Mouse (Mus musculus) spleen, adult 2 months (tissue): ENCODE measurements around the gene Spdye4b.

ENCODE experiments used
- CTCF ChIP-seq: fragments of 200-500 bp; IDR thresholded peaks from 2 replicates; pipeline ENCODE4 v1.5.1; 2011; ENCODE audit warnings: mild to moderate bottlenecking, inconsistent platforms; ENCODE audit not compliant: insufficient read depth, insufficient read length, insufficient replicate concordance; ENCODE audit errors: extremely low read depth
- POLR2A ChIP-seq: fragments of 200-500 bp; IDR thresholded peaks from 2 replicates; pipeline ENCODE4 v1.6.1; 2011; ENCODE audit warnings: low read depth, low read length, inconsistent platforms

GRCm38 (mm10) chr5:143222287-143222686 is 41.5 kb downstream of the Spdye4b start:
- no peak for TF ChIP-seq CTCF
- TF ChIP-seq POLR2A = no peak
